Mouse (Mus musculus) erythroblast, embryonic 14.5 days (primary cell): Measurements from ENCODE around the gene Wdcp. TPM values are rescaled to one million over a fixed set of nuclear protein-coding genes. Genes with fewer than 3 reads are reported as not detected.

Experiments
- H3K27me3 ChIP-seq: 2 replicates; pipeline ENCODE4 v1.6.1; 2012; ENCODE audit warnings: inconsistent platforms; ENCODE audit not compliant: control insufficient read depth
- H3K36me3 ChIP-seq: 2 replicates; pipeline ENCODE4 v1.6.1; 2012; ENCODE audit warnings: mild to moderate bottlenecking, inconsistent platforms; ENCODE audit not compliant: control insufficient read depth
- H3K4me1 ChIP-seq: 2 replicates; pipeline ENCODE4 v1.6.1; 2012; ENCODE audit warnings: inconsistent platforms; ENCODE audit not compliant: control insufficient read depth
- H3K4me3 ChIP-seq: replicated peaks from 2 replicates; pipeline ENCODE3; 2012; ENCODE audit warnings: moderate library complexity, mild to moderate bottlenecking, inconsistent platforms
- H3K9me3 ChIP-seq: 2 replicates; pipeline ENCODE4 v1.6.1; 2012; ENCODE audit warnings: low read length, inconsistent platforms, mixed read lengths; ENCODE audit not compliant: control insufficient read depth
- GATA1 ChIP-seq: IDR thresholded peaks from 2 replicates; pipeline ENCODE4 v1.6.1; 2012; ENCODE audit warnings: low read length, inconsistent platforms, mixed read lengths
- TAL1 ChIP-seq: IDR thresholded peaks from 3 replicates; pipeline ENCODE4 v1.6.1; 2012; ENCODE audit warnings: low read length, inconsistent platforms, mixed read lengths
- polyA plus RNA-seq: library from polyadenylated mRNA; stranded (reverse); fragments of >175 nt; gene quantifications from 2 replicates; pipeline ENCODE4 v1.2.3, GENCODE M21; 2012

Gene Wdcp
- polyA plus RNA-seq, 1 experiment = 0.05 TPM

- TF ChIP-seq GATA1 = no peak
- no peak for TF ChIP-seq TAL1
- peaks cover 38% of the 10 kb centered on the region for H3K27me3 ChIP-seq
- peaks cover 9% of the 10 kb centered on the region for H3K36me3 ChIP-seq
- peaks cover 22% of the 10 kb centered on the region for H3K4me1 ChIP-seq
- no peak overlapping the region for H3K4me3 ChIP-seq
- no peaks in the 10 kb centered on the region for H3K9me3 ChIP-seq
These were observed 6.1 kb upstream of the Wdcp start for GRCm38 (mm10) chr12:4836959-4837358.

- Histone ChIP-seq H3K4me3 (no peak overlapping the region), H3K36me3 (no peaks in the 10 kb centered on the region), H3K4me1 (peaks cover 44% of the 10 kb centered on the region), H3K27me3 (peaks cover 49% of the 10 kb centered on the region), H3K9me3 (no peaks in the 10 kb centered on the region)
- TF ChIP-seq TAL1 = no peak
- TF ChIP-seq GATA1 = no peak
These were observed 3.1 kb upstream of the Wdcp start for GRCm38 (mm10) chr12:4840010-4840409.

- Histone ChIP-seq H3K27me3 (peaks cover 49% of the 10 kb centered on the region), H3K4me1 (peaks cover 44% of the 10 kb centered on the region)
These were observed 2.4 kb upstream of the Wdcp start for GRCm38 (mm10) chr12:4840741-4841140.

GRCm38 (mm10) chr12:4841392-4841887 lies 1.7 kb upstream of the Wdcp start, which contains the start of gene Fkbp1b:
TSS of gene Fkbp1b (minus strand) at chr12:4841591.
- Histone ChIP-seq H3K36me3 (no peaks in the 10 kb centered on the region; the same call in 1 of the 2 replicates), H3K4me1 (peaks cover 46% of the 10 kb centered on the region), H3K9me3 (no peaks in the 10 kb centered on the region), H3K27me3 (peaks cover 49% of the 10 kb centered on the region), H3K4me3 (peak within 1 kb of the TSS; percentile 69)
- TF ChIP-seq TAL1 = no peak
- no peak for TF ChIP-seq GATA1

More at GRCm38 (mm10) chr12:4840741-4841140, 2.4 kb upstream of the Wdcp start:
- Histone ChIP-seq H3K4me3 (peak overlapping the region; percentile 69), H3K9me3 (no peaks in the 10 kb centered on the region), H3K36me3 (no peaks in the 10 kb centered on the region; the same call in 1 of the 2 replicates)
- TF ChIP-seq TAL1 (no peak), GATA1 (no peak)

GRCm38 (mm10) chr12:4842456-4842855 lies 647 bp upstream of the Wdcp start:
- Histone ChIP-seq H3K9me3 (no peaks in the 10 kb centered on the region), H3K36me3 (peaks cover 2% of the 10 kb centered on the region), H3K4me3 (no peak overlapping the region), H3K4me1 (peaks cover 50% of the 10 kb centered on the region), H3K27me3 (peaks cover 49% of the 10 kb centered on the region)
- no peak for TF ChIP-seq TAL1
- TF ChIP-seq GATA1 = no peak

- TF ChIP-seq TAL1 (no peak), GATA1 (no peak)
- Histone ChIP-seq H3K27me3 (peaks cover 43% of the 10 kb centered on the region), H3K4me3 (peak overlapping the region; percentile 87), H3K36me3 (peaks cover 9% of the 10 kb centered on the region), H3K9me3 (no peaks in the 10 kb centered on the region), H3K4me1 (peaks cover 50% of the 10 kb centered on the region)
These were observed 638 bp downstream of the Wdcp start for GRCm38 (mm10) chr12:4843741-4844140.

- peaks cover 72% of the 10 kb centered on the region for H3K36me3 ChIP-seq
These were observed 13.1 kb downstream of the Wdcp start for GRCm38 (mm10) chr12:4856160-4856559.

GRCm38 (mm10) chr12:4856834-4857233 lies 13.7 kb downstream of the Wdcp start:
- Histone ChIP-seq H3K27me3 (no peaks in the 10 kb centered on the region), H3K9me3 (peaks cover 3% of the 10 kb centered on the region), H3K36me3 (peaks cover 72% of the 10 kb centered on the region)

More at GRCm38 (mm10) chr12:4856160-4856559, 13.1 kb downstream of the Wdcp start:
- TF ChIP-seq TAL1 (no peak), GATA1 (no peak)
- Histone ChIP-seq H3K4me3 (no peak overlapping the region), H3K4me1 (peaks cover 5% of the 10 kb centered on the region), H3K9me3 (peaks cover 3% of the 10 kb centered on the region), H3K27me3 (no peaks in the 10 kb centered on the region)

GRCm38 (mm10) chr12:4859241-4859914 lies 16.3 kb downstream of the Wdcp start:
- Histone ChIP-seq H3K36me3 (peaks cover 82% of the 10 kb centered on the region), H3K9me3 (peaks cover 11% of the 10 kb centered on the region), H3K27me3 (no peaks in the 10 kb centered on the region), H3K4me1 (peaks cover 9% of the 10 kb centered on the region), H3K4me3 (no peak overlapping the region)
- TF ChIP-seq TAL1 (no peak), GATA1 (no peak)

More at GRCm38 (mm10) chr12:4856834-4857233, 13.7 kb downstream of the Wdcp start:
- H3K4me1 ChIP-seq = peaks cover 5% of the 10 kb centered on the region
- no peak for TF ChIP-seq GATA1
- no peak for TF ChIP-seq TAL1
- no peak overlapping the region for H3K4me3 ChIP-seq
